Comparison of ENCODE assay signal across 10 mouse cellular contexts in the genomic region with DNA sequence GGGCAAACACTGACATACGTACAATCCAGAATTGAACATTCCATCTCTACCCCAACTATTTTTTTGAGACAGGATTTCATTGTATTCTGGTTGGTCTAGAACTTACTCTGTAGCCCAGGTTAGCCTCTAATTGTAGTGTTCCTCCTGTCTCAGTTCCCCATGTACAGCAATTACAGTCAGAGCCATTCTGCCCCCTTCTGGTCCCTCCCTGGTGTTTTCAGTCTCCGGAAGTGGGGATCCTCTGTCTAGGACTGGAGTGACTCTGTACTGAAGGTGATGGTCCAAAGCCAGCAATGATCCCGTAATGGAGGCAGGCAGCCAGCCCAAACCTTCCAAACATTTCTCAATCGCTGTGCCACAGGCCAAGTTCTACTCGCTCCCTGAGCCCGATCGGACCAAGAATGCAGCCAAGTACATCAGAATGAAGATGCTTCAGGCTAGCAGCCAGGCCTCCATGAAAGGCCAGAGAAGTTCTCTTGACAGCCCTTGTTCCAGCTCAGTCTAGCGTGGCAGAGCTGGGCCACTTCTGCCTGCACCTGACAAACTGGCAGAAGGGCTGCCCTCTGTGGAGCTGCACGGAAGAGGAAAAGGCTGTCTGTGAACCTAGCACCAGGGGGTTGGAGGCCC. TPM values are rescaled to one million over a fixed set of nuclear protein-coding genes. Genes with fewer than 3 reads are reported as not detected.
DNase-seq lines count a peak whose midpoint lies in the region; ATAC-seq and TF ChIP-seq lines count a peak whose summit lies in the region.
"Had no signal": no experiment of that assay in that cellular context is flagged by ENCODE, and none has a peak within 500 bp of the region (broad histone marks: within the 10 kb centered on the region; RNA-seq: fewer than 3 reads in every experiment).

No protein-coding gene starts in this region.

- no peak for ATAC-seq in heart, embryonic 12.5 days (ENCODE audit: insufficient number of reproducible peaks, low FRiP score)
- ATAC-seq in lung, postnatal 0 days = no peak

- H3K27ac ChIP-seq in heart, embryonic 12.5 days (ENCODE audit: poor library complexity, severe bottlenecking) = no peak overlapping the region
- peak overlapping the region; percentile 3; the same call in 1 of the 2 replicates for H3K27ac ChIP-seq in kidney, adult 2 months (ENCODE audit: insufficient read depth, low read depth, low read length)
- H3K27ac ChIP-seq in lung, postnatal 0 days (ENCODE audit: low read length) = no peak overlapping the region
- H3K27ac ChIP-seq: embryonic facial prominence, embryonic 13.5 days; limb, embryonic 13.5 days had no signal

- H3K4me3 ChIP-seq in heart, embryonic 12.5 days = no peak overlapping the region
- no peak overlapping the region for H3K4me3 ChIP-seq in kidney, adult 2 months (ENCODE audit: insufficient read depth, low read depth, low read length)
- no peak overlapping the region for H3K4me3 ChIP-seq in lung, postnatal 0 days (ENCODE audit: low read depth, low read length)
- H3K4me3 ChIP-seq: embryonic facial prominence, embryonic 13.5 days; limb, embryonic 13.5 days had no signal

- 90% methylated on average over 9 of the region's 9 CpGs for WGBS in heart, embryonic 12.5 days
- WGBS in kidney, adult 2 months = 39% methylated on average over 9 of the region's 9 CpGs
- 67% methylated on average over 9 of the region's 9 CpGs for WGBS in lung, postnatal 0 days

- no peak overlapping the region for H3K4me2 ChIP-seq in heart, embryonic 12.5 days
- no peak overlapping the region for H3K4me2 ChIP-seq in lung, postnatal 0 days (replicated peaks; ENCODE audit: low read depth, low read length)
- H3K4me2 ChIP-seq: embryonic facial prominence, embryonic 13.5 days; limb, embryonic 13.5 days had no signal

- DNase-seq in heart, adult 18-20 months = peak; percentile 91
- peak; percentile 90 for DNase-seq in NIH3T3 (ENCODE audit: low read depth)
- DNase-seq in cerebellum, postnatal 14 days = peak; percentile 72 to 80
- peak; percentile 94 for DNase-seq in kidney, adult 2 months
- peak; percentile 62 for DNase-seq in lung, postnatal 0 days (ENCODE audit: low spot score)
- peak; percentile 60 for DNase-seq in urinary bladder, postnatal 25 days (ENCODE audit: low spot score)
- no peak for DNase-seq in thymus, postnatal 10 days (ENCODE audit: low spot score in 2 of 2)

- H3K9ac ChIP-seq in heart, embryonic 12.5 days = no peak overlapping the region
- no peak overlapping the region for H3K9ac ChIP-seq in lung, postnatal 0 days (replicated peaks; ENCODE audit: low read depth)
- H3K9ac ChIP-seq: embryonic facial prominence, embryonic 13.5 days; limb, embryonic 13.5 days had no signal

- TF ChIP-seq EP300 in lung, postnatal 0 days (IDR thresholded peaks at IDR 0.05) = no peak

- peak; percentile 30; the same call in 1 of the 2 replicates for TF ChIP-seq CTCF in kidney, adult 2 months (conservative IDR thresholded peaks at IDR 0.05; ENCODE audit: insufficient read depth, insufficient read length, low read depth, low read length)
- TF ChIP-seq CTCF in lung, postnatal 0 days (IDR thresholded peaks at IDR 0.05) = peak; percentile 47

- peaks cover 11% of the 10 kb centered on the region for H3K4me1 ChIP-seq in heart, embryonic 12.5 days (replicated peaks)
- peaks cover 20% of the 10 kb centered on the region for H3K4me1 ChIP-seq in kidney, adult 2 months (ENCODE audit: control insufficient read depth, insufficient read depth, low read length)
- H3K4me1 ChIP-seq in lung, postnatal 0 days (ENCODE audit: insufficient read depth, low read depth, low read length) = no peaks in the 10 kb centered on the region

- H3K27me3 ChIP-seq in heart, embryonic 12.5 days (replicated peaks) = no peaks in the 10 kb centered on the region
- H3K27me3 ChIP-seq in kidney, adult 2 months (replicated peaks; ENCODE audit: control insufficient read depth, insufficient read depth, low read length) = no peaks in the 10 kb centered on the region
- H3K27me3 ChIP-seq in lung, postnatal 0 days (replicated peaks; ENCODE audit: insufficient read depth, low read length) = no peaks in the 10 kb centered on the region
- H3K27me3 ChIP-seq: embryonic facial prominence, embryonic 13.5 days; limb, embryonic 13.5 days had no signal

- no peak for TF ChIP-seq POLR2A in kidney, adult 2 months (IDR thresholded peaks at IDR 0.05; ENCODE audit: low read depth, low read length)

- H3K36me3 ChIP-seq in heart, embryonic 12.5 days = no peaks in the 10 kb centered on the region
- no peaks in the 10 kb centered on the region for H3K36me3 ChIP-seq in kidney, adult 2 months (ENCODE audit: control insufficient read depth, insufficient read depth, low read length)
- H3K36me3 ChIP-seq in lung, postnatal 0 days (ENCODE audit: insufficient read depth, low read length) = no peaks in the 10 kb centered on the region
- H3K36me3 ChIP-seq: embryonic facial prominence, embryonic 13.5 days; limb, embryonic 13.5 days had no signal

- no peaks in the 10 kb centered on the region for H3K9me3 ChIP-seq in heart, embryonic 12.5 days (replicated peaks)
- no peaks in the 10 kb centered on the region for H3K9me3 ChIP-seq in lung, postnatal 0 days (ENCODE audit: low read length)
- H3K9me3 ChIP-seq: embryonic facial prominence, embryonic 13.5 days; limb, embryonic 13.5 days had no signal

RNA-seq across cellular contexts. Expression of a gene that starts 3.2 kb away (rescaled TPM):
- total RNA-seq in heart, adult 18-20 months (2021) = 10 to 100 TPM; 38.0 to 40.4 TPM
- 15.5 and 19.3 TPM in 2 replicates for polyA plus RNA-seq in heart, embryonic 12.5 days (2016; fragmentation: Nextera tagmentation; extraction: Ambion mirVana)
- 28.2 and 31.3 TPM in 2 replicates for polyA plus RNA-seq in kidney, adult 2 months (2012; rRNA removed)
- 12.7 and 13.7 TPM in 2 replicates for polyA plus RNA-seq in lung, postnatal 0 days (2015; fragmentation: Nextera tagmentation; extraction: Ambion mirVana)

RNA-seq across cellular contexts. Expression of a gene that starts 47.8 kb away (rescaled TPM):
- total RNA-seq in heart, adult 18-20 months (2021) = 1 to 10 TPM; 2.7 to 3.4 TPM
- 2.6 TPM in 2 replicates for polyA plus RNA-seq in heart, embryonic 12.5 days (2016; fragmentation: Nextera tagmentation; extraction: Ambion mirVana)
- polyA plus RNA-seq in kidney, adult 2 months (2012; rRNA removed) = 7.0 and 7.3 TPM in 2 replicates
- 2.2 and 2.6 TPM in 2 replicates for polyA plus RNA-seq in lung, postnatal 0 days (2015; fragmentation: Nextera tagmentation; extraction: Ambion mirVana)

RNA-seq across cellular contexts. Expression of a gene that starts 52.0 kb away (rescaled TPM):
- total RNA-seq in heart, adult 18-20 months (2021) = 10 to 100 TPM; 15.8 to 18.0 TPM
- 259 and 289 TPM in 2 replicates for polyA plus RNA-seq in heart, embryonic 12.5 days (2016; fragmentation: Nextera tagmentation; extraction: Ambion mirVana)
- 24.4 and 49.4 TPM in 2 replicates for polyA plus RNA-seq in kidney, adult 2 months (2012; rRNA removed)
- polyA plus RNA-seq in lung, postnatal 0 days (2015; fragmentation: Nextera tagmentation; extraction: Ambion mirVana) = 620 and 625 TPM in 2 replicates

Comparison
In these comparisons a context has a peak if more than half of its experiments do, and no peak if none do; other contexts are left out.
1. DNase-seq: peak in heart, adult 18-20 months (2 of 2), NIH3T3 (single experiment), cerebellum, postnatal 14 days (2 of 2), kidney, adult 2 months (single experiment), lung, postnatal 0 days (single experiment) and urinary bladder, postnatal 25 days (single experiment); none in thymus, postnatal 10 days (0 of 2).